Mouse (Mus musculus) cerebellum, adult (tissue): ENCODE measurements at regions not wholly inside any gene's neighbourhood (a gene's known extent, or its start where the extent isn't known, plus 50 kb on each side); places are given as distances from the start of the nearest gene placed in this dataset.
A peak's percentile ranks its signal among the peaks of the same experiment; 100 is the strongest.

Experiments
- ATAC-seq: cut with Nextera tagmentation; 2 replicates; pipeline ENCODE4 v1.9.2; 2017; ENCODE audit warnings: mild to moderate bottlenecking, moderate library complexity, mixed read lengths; ENCODE audit not compliant: insufficient number of reproducible peaks, low FRiP score, low TSS enrichment

- ATAC-seq = no peak
These were observed 106.9 kb upstream of the Nectin3 start for GRCm38 (mm10) chr16:46605001-46605878.

- ATAC-seq = no peak
These were observed 94.4 kb upstream of the Nectin3 start for GRCm38 (mm10) chr16:46592618-46593253.

GRCm38 (mm10) chr16:46587056-46587455 is 88.7 kb upstream of the Nectin3 start:
- no peak for ATAC-seq

GRCm38 (mm10) chr16:46584502-46584901 is 86.2 kb upstream of the Nectin3 start:
- ATAC-seq = peak; percentile 69

GRCm38 (mm10) chr16:46581115-46581514 is 82.8 kb upstream of the Nectin3 start:
- ATAC-seq = no peak

GRCm38 (mm10) chr16:46574221-46574620 is 75.9 kb upstream of the Nectin3 start:
- ATAC-seq = no peak

- peak; percentile 98 for ATAC-seq
These were observed 69.1 kb upstream of the Nectin3 start for GRCm38 (mm10) chr16:46567446-46567845.

GRCm38 (mm10) chr16:46566020-46566581 is 67.8 kb upstream of the Nectin3 start:
- ATAC-seq = no peak

GRCm38 (mm10) chr16:46557281-46557680 is 59.0 kb upstream of the Nectin3 start:
- ATAC-seq = no peak

GRCm38 (mm10) chr16:46548207-46548606 is 49.9 kb upstream of the Nectin3 start:
- no peak for ATAC-seq
